Mouse (Mus musculus): ENCODE measurements around the gene Man1c1. TPM values are rescaled to one million over a fixed set of nuclear protein-coding genes. Genes with fewer than 3 reads are reported as not detected.

Gene Man1c1
- total RNA-seq, 2 experiments from 2014 or later, result 2.5 to 3.6 TPM

GRCm38 (mm10) chr4:134725735-134726345 is 21.8 kb upstream of the Man1c1 start:
- DNase-seq (ENCODE audit: low spot score), result no peak

GRCm38 (mm10) chr4:134724974-134725373 is 20.9 kb upstream of the Man1c1 start:
- DNase-seq (ENCODE audit: low spot score), result no peak

GRCm38 (mm10) chr4:134723251-134723650 is 19.2 kb upstream of the Man1c1 start:
- no peak for DNase-seq (ENCODE audit: low spot score)

GRCm38 (mm10) chr4:134721076-134721475 is 17.0 kb upstream of the Man1c1 start:
- no peak for DNase-seq (ENCODE audit: low spot score)

- no peak for DNase-seq (ENCODE audit: low spot score)
Observed at GRCm38 (mm10) chr4:134720371-134720770, 16.3 kb upstream of the Man1c1 start.

- DNase-seq (ENCODE audit: low spot score), result no peak
Observed at GRCm38 (mm10) chr4:134719489-134719888, 15.4 kb upstream of the Man1c1 start.

- DNase-seq (ENCODE audit: low spot score), result peak; percentile 86
Observed at GRCm38 (mm10) chr4:134713937-134714336, 9.8 kb upstream of the Man1c1 start.

- no peak for DNase-seq (ENCODE audit: low spot score)
Observed at GRCm38 (mm10) chr4:134705311-134705710, 1.2 kb upstream of the Man1c1 start.

GRCm38 (mm10) chr4:134704590-134704989 is 500 bp upstream of the Man1c1 start:
- no peak for DNase-seq (ENCODE audit: low spot score)

GRCm38 (mm10) chr4:134702981-134703834 is 882 bp downstream of the Man1c1 start:
- DNase-seq (ENCODE audit: low spot score), result peak; percentile 33

- peak; percentile 70 for DNase-seq (ENCODE audit: low spot score)
Observed at GRCm38 (mm10) chr4:134701934-134702333, 2.2 kb downstream of the Man1c1 start.

- DNase-seq (ENCODE audit: low spot score), result no peak
Observed at GRCm38 (mm10) chr4:134700911-134701310, 3.2 kb downstream of the Man1c1 start.

GRCm38 (mm10) chr4:134693202-134693940 is 10.7 kb downstream of the Man1c1 start:
- no peak for DNase-seq (ENCODE audit: low spot score)

- no peak for DNase-seq (ENCODE audit: low spot score)
Observed at GRCm38 (mm10) chr4:134692388-134692787, 11.7 kb downstream of the Man1c1 start.

GRCm38 (mm10) chr4:134686022-134686661 is 17.9 kb downstream of the Man1c1 start:
- DNase-seq (ENCODE audit: low spot score), result no peak

GRCm38 (mm10) chr4:134684637-134685338 is 19.3 kb downstream of the Man1c1 start:
- DNase-seq (ENCODE audit: low spot score), result no peak

GRCm38 (mm10) chr4:134683892-134684291 is 20.2 kb downstream of the Man1c1 start:
- no peak for DNase-seq (ENCODE audit: low spot score)

GRCm38 (mm10) chr4:134683008-134683407 is 21.1 kb downstream of the Man1c1 start:
- DNase-seq (ENCODE audit: low spot score), result no peak

GRCm38 (mm10) chr4:134682423-134682822 is 21.7 kb downstream of the Man1c1 start:
- DNase-seq (ENCODE audit: low spot score), result no peak

GRCm38 (mm10) chr4:134681819-134682218 is 22.3 kb downstream of the Man1c1 start:
- no peak for DNase-seq (ENCODE audit: low spot score)
